Mouse (Mus musculus): Measurements from ENCODE around the gene Fzd4. TPM values are rescaled to one million over a fixed set of nuclear protein-coding genes. Genes with fewer than 3 reads are reported as not detected.

Fzd4 gene
- polyA plus RNA-seq, 1 experiment from 2014 or later, result 1.7 TPM

DNA sequence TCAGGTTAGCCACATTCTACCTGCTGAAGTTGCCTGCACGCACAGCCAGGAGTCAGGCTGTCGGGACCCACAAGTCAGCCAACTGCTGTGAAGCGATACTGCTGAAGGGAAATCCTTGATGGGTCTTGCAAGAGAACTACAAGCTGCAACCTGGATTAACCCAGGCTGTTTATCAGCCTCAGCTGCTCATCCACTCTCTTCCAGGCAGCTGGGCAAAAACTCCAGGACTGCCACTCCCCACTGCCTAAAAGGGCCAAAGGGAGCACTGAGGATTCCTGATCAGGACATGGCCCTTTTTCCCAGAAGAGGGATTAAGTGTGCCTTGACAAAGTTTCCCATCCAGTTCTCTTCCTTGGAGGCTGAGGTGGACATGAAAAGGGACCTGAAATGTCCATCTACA lies 15.2 kb upstream of the Fzd4 start:
- no peak for ATAC-seq (replicated peaks)
- Histone ChIP-seq H3K36me3 (replicated peaks) (no peaks in the 10 kb centered on the region), H3K4me1 (no peaks in the 10 kb centered on the region), H3K4me2 (no peak overlapping the region), H3K9me3 (no peaks in the 10 kb centered on the region), H3K4me3 (no peak overlapping the region), H3K27me3 (replicated peaks) (no peaks in the 10 kb centered on the region), H3K27ac (no peak overlapping the region), H3K9ac (no peak overlapping the region)
- WGBS, result 79% methylated on average over 3 of the region's 3 CpGs

DNA sequence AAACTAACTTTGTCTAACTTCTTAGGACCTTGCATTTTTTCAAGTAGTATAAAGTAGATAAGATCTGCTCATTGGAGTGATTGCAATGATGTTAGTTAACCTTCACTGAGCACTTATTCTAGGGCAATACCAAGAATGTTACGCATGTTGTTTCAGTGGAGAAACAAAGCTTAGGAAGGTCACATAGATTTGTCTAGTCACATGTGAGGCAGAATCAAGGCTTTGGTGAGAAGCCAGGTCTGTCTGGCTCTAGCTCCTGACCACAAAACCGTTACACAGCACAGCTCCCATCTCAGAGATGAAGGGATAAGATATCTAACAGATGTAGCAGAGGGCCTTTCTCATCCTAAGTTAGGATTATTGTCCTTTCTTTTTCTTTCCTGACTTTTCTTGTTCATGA lies 13.5 kb upstream of the Fzd4 start:
- H3K27me3 ChIP-seq (replicated peaks), result no peaks in the 10 kb centered on the region

DNA sequence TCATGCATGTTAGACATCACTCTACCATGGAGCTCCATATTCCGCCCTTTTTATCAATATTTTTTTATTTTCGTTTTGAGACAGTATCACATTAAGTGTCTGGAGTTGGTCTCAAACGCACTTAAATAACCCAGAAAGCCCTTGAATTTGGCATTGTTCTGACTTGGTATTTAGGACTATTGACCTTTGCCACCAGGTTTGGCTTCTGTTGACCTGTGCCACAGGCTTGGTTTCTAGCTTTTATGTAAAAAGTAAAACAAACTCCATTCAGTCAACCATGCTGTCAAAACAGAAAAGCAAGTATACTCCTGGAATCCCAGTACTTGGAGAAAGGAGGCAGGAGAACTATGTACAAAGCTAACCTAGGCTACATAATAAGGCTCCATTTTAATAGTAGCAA lies 12.9 kb upstream of the Fzd4 start:
- Histone ChIP-seq H3K27ac (no peak overlapping the region), H3K9ac (no peak overlapping the region), H3K4me3 (no peak overlapping the region), H3K4me1 (no peaks in the 10 kb centered on the region), H3K9me3 (no peaks in the 10 kb centered on the region), H3K4me2 (no peak overlapping the region), H3K36me3 (replicated peaks) (no peaks in the 10 kb centered on the region), H3K27me3 (replicated peaks) (no peaks in the 10 kb centered on the region)
- 89% methylated on average over 3 of the region's 3 CpGs for WGBS
- ATAC-seq (replicated peaks), result no peak

More for the DNA sequence above, 13.5 kb upstream of the Fzd4 start:
- Histone ChIP-seq H3K4me1 (no peaks in the 10 kb centered on the region), H3K9me3 (no peaks in the 10 kb centered on the region), H3K9ac (no peak overlapping the region), H3K27ac (no peak overlapping the region), H3K4me3 (no peak overlapping the region), H3K36me3 (replicated peaks) (no peaks in the 10 kb centered on the region), H3K4me2 (no peak overlapping the region)
- ATAC-seq (replicated peaks), result no peak
- WGBS, result 78% methylated on average over 2 of the region's 2 CpGs

DNA sequence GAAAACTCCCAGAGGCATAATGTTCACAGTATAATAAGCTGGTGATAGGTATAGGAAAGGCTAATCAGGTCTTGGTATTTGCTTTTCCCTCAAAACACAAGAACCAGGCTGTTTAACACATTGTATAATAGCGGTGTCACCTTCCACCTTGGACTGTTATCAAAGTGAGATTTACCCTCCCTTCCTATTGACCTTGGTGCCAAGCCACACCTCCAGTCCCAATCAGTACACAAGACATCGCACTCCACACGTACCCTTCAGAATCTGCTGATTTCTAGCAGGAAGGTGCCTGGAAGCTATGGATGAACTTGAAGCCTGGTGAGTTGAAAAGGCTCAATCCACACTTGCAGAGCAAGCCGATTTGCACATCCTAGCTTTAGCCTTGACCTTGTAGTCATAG lies 12.3 kb upstream of the Fzd4 start:
- no peak overlapping the region for H3K9ac ChIP-seq
- no peaks in the 10 kb centered on the region for H3K4me1 ChIP-seq
- ATAC-seq (replicated peaks), result no peak
- 88% methylated on average over 4 of the region's 4 CpGs for WGBS
- H3K36me3 ChIP-seq (replicated peaks), result no peaks in the 10 kb centered on the region
- no peak overlapping the region for H3K4me2 ChIP-seq
- no peak overlapping the region for H3K4me3 ChIP-seq
- H3K27me3 ChIP-seq (replicated peaks), result no peaks in the 10 kb centered on the region
- no peak overlapping the region for H3K27ac ChIP-seq
- no peaks in the 10 kb centered on the region for H3K9me3 ChIP-seq

DNA sequence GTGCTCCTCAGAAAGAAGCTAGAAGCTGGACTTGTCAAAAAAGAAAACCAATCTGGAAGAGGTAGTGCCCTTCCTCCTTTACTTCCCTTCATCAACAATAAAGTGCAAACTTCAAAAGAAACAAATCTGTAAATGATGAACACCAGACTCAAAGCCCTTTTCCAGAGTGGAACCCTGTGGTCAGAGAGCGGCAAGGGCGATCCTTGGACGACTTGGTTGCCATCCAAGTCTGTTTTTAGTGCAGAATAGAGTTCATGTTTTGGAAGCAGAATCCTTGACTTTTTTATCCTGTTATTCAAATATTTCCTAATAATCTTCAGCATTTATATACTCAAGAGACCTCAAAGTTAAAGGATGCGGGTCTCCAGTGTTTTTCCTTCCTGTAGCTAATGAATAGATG lies 11.8 kb upstream of the Fzd4 start:
- H3K4me2 ChIP-seq, result no peak overlapping the region
- WGBS, result 76% methylated on average over 4 of the region's 4 CpGs
- H3K9me3 ChIP-seq, result no peaks in the 10 kb centered on the region
- H3K27ac ChIP-seq, result no peak overlapping the region
- H3K4me1 ChIP-seq, result no peaks in the 10 kb centered on the region
- H3K9ac ChIP-seq, result no peak overlapping the region
- no peaks in the 10 kb centered on the region for H3K36me3 ChIP-seq (replicated peaks)
- H3K27me3 ChIP-seq (replicated peaks), result no peaks in the 10 kb centered on the region
- no peak for ATAC-seq (replicated peaks)
- H3K4me3 ChIP-seq, result no peak overlapping the region

DNA sequence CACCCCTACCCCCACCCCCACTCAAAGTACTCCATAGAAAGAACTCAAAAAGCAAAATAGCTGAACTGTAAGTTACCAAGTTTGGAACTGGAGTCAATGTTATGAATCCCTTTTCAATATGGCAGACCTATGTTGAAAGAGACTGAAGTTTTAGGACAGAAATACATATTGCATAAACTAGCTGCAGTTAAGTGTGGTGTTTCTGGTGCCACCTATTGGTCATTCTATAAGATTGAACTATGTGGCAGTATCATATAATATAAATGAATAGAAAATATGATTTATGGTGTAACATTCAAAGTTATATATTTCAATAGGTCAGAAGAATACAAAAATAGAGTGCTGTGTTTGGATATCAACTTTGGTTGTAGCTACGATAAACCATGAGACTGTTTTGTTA lies 11.3 kb upstream of the Fzd4 start:
- H3K4me3 ChIP-seq, result no peak overlapping the region
- H3K9me3 ChIP-seq, result no peaks in the 10 kb centered on the region
- ATAC-seq (replicated peaks), result no peak
- no peaks in the 10 kb centered on the region for H3K27me3 ChIP-seq (replicated peaks)
- no peaks in the 10 kb centered on the region for H3K36me3 ChIP-seq (replicated peaks)
- H3K4me2 ChIP-seq, result no peak overlapping the region
- no peaks in the 10 kb centered on the region for H3K4me1 ChIP-seq
- H3K27ac ChIP-seq, result no peak overlapping the region
- H3K9ac ChIP-seq, result no peak overlapping the region
- 96% methylated on average over 1 of the region's 1 CpGs for WGBS

DNA sequence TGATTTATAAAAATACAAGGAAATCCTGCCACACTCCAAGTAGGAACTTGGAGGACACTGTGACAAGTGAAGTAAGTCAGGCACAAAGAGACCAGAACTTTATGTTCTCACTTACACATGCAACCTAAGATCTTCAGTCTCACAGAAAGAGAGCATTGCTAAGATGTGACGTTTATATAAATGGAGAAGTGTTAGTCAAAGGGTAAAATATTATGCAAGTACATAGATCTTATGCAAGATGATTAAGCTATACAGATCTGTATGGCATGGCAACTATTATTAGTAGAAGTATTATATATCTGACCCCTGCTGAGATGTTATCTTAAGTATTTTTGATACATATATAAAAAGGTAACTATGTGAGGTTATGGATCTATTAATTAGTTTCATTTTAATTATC lies 8.8 kb upstream of the Fzd4 start:
- no peak for ATAC-seq (replicated peaks)
- Histone ChIP-seq H3K9ac (no peak overlapping the region), H3K27ac (no peak overlapping the region), H3K4me1 (no peaks in the 10 kb centered on the region), H3K36me3 (replicated peaks) (no peaks in the 10 kb centered on the region), H3K27me3 (replicated peaks) (no peaks in the 10 kb centered on the region), H3K9me3 (no peaks in the 10 kb centered on the region), H3K4me3 (no peak overlapping the region), H3K4me2 (no peak overlapping the region)
- 86% methylated on average over 1 of the region's 1 CpGs for WGBS

DNA sequence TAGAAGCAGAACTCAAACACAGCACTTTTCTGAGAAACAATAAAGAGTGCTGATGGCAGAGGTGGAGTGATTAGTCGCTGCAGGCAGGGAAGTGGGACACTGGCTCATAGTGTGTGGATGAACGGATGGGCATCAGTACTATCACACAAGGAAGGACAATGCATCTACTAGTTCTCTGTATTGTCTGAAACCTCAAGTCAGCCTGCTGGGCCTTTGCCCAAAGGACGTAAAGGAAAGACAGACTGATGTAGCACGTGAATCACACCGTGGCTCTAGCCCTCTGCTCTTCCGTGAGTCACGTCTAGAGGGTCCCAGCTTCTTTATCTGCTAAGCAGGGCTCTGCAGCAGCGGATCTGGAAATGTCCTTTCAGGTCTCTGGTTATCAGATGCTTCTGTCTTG lies 7.8 kb upstream of the Fzd4 start:
- Histone ChIP-seq H3K36me3 (replicated peaks) (no peaks in the 10 kb centered on the region), H3K4me1 (no peaks in the 10 kb centered on the region), H3K9ac (no peak overlapping the region), H3K9me3 (no peaks in the 10 kb centered on the region), H3K27me3 (replicated peaks) (no peaks in the 10 kb centered on the region), H3K4me3 (no peak overlapping the region), H3K4me2 (no peak overlapping the region), H3K27ac (no peak overlapping the region)
- 72% methylated on average over 8 of the region's 8 CpGs for WGBS
- ATAC-seq (replicated peaks), result no peak

DNA sequence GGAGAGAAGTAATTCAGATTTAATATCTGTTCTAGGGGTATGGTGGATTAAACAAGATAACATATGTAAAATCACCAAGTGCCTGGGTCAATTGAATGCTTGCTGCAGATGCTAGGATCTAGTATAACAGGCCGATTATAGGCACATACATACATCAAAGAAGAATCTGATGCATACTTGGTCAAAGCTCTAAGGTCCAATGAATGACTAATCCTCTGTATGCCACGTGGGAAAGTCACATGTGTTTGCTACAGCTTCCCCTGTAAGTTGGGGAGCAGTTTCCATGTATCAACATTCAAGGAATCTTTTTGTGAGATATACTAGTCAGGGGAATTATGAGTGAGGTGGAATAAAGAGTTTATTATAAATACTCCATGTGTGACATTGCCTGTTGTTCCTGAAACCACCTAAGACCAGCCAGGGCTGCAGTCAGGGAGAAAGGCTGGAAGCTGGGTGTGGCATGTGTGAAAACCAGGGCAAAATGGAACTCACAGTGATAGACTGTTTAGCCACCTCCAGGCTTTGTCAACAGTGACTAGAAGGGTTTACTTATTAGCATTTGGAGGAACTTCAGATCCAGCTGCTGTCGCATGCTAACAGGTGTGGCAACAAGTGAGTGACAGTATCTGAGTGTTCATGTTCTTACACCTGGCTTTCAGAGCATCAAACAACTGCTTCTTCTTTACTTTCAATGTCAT lies 6.2 kb upstream of the Fzd4 start:
- WGBS, result 68% methylated on average over 3 of the region's 3 CpGs
- Histone ChIP-seq H3K4me2 (no peak overlapping the region), H3K27me3 (replicated peaks) (no peaks in the 10 kb centered on the region), H3K27ac (no peak overlapping the region), H3K36me3 (replicated peaks) (no peaks in the 10 kb centered on the region), H3K4me1 (peaks cover 2% of the 10 kb centered on the region), H3K9ac (no peak overlapping the region), H3K4me3 (no peak overlapping the region), H3K9me3 (no peaks in the 10 kb centered on the region)
- no peak for ATAC-seq (replicated peaks)

DNA sequence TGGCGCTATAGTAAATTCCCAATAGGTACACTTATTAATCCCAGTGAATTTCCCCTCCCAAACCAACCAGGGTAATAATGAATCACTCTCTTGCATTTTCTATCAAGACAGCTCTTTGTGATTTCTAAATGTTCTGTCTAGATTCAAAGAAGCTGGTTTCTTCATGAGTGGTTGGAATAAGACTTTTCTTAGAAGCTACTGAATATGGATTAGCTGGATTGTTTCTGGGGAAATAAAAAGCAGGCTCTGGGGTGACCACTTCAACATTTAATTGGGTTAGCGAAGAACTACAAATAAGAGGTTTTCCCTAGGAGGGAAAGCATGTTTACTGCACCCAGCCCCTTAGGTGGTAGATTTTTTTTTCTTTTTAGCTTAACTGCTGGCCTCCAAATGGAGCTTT lies 3.4 kb upstream of the Fzd4 start:
- peaks cover 10% of the 10 kb centered on the region for H3K4me1 ChIP-seq
- no peak overlapping the region for H3K27ac ChIP-seq
- H3K36me3 ChIP-seq (replicated peaks), result no peaks in the 10 kb centered on the region
- 42% methylated on average over 2 of the region's 2 CpGs for WGBS
- H3K4me2 ChIP-seq, result no peak overlapping the region
- no peak overlapping the region for H3K4me3 ChIP-seq
- H3K9ac ChIP-seq, result no peak overlapping the region
- ATAC-seq (replicated peaks), result no peak
- no peaks in the 10 kb centered on the region for H3K9me3 ChIP-seq
- H3K27me3 ChIP-seq (replicated peaks), result peaks cover 10% of the 10 kb centered on the region; the same call in 1 of the 2 replicates

DNA sequence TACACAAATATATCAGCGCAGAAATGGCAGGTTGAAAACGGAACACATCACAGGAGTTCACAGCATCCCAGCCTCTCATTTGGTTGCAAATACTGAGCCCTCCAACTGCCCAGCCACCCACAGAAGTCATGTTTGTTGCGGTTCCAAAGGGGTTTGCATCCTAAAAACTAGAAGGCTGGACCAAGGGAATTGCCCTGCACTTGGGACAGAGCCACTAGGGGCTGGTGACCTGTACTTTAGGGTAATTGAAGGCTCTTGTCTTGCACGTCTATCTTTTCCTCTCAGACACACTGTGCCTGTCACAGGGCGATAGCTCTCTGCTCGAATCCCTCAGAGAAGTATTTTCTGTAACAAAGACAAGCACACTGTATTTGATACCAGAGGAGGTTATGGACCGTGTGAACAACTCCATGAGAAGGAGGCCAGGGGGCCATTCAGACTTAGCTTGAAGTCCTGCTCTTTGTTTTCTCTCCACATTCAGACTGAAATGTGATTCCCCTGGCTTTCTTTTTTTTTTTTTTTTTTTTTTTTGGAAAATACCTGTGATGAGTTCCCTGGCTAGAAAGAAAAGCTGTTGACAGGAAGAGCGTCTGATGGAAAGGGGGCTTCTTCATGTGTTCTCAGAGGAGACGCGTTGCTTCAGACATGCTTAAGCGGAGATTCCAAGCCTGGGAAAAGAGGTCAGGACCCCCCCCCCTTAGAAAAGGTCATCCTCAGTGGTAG lies 2.9 kb upstream of the Fzd4 start:
- no peak overlapping the region for H3K27ac ChIP-seq
- 48% methylated on average over 11 of the region's 11 CpGs for WGBS
- peaks cover 10% of the 10 kb centered on the region for H3K4me1 ChIP-seq
- no peaks in the 10 kb centered on the region for H3K36me3 ChIP-seq (replicated peaks)
- H3K9ac ChIP-seq, result no peak overlapping the region
- H3K9me3 ChIP-seq, result no peaks in the 10 kb centered on the region
- H3K4me2 ChIP-seq, result no peak overlapping the region
- no peak overlapping the region for H3K4me3 ChIP-seq
- peaks cover 10% of the 10 kb centered on the region; the same call in 1 of the 2 replicates for H3K27me3 ChIP-seq (replicated peaks)
- no peak for ATAC-seq (replicated peaks)

DNA sequence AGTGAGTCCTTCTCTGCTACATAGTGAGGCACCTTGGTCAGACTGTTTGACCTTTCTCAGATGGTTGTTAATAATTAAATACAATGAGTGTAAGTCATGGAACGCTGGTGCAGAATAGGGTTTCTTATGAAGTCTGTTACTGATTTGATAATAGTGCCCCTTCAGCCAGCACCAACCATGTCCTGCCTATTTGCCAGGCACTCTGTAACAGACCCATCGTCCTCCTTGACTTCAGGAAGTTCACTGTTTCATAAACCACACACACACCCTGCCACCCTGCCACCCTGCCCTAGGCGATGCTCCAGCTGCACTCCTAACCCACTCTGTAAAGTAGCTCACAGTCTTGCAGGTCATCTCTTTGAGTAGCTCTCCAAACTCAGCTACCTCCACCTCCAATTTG lies 2.2 kb upstream of the Fzd4 start:
- no peak for ATAC-seq (replicated peaks)
- Histone ChIP-seq H3K36me3 (replicated peaks) (no peaks in the 10 kb centered on the region), H3K4me3 (no peak overlapping the region), H3K9me3 (no peaks in the 10 kb centered on the region), H3K4me2 (no peak overlapping the region), H3K9ac (no peak overlapping the region), H3K27me3 (replicated peaks) (peaks cover 10% of the 10 kb centered on the region; the same call in 1 of the 2 replicates), H3K4me1 (peaks cover 10% of the 10 kb centered on the region), H3K27ac (no peak overlapping the region)
- 83% methylated on average over 3 of the region's 3 CpGs for WGBS
